Mouse (Mus musculus): ENCODE data around the gene Prss16. TPM values are rescaled to one million over a fixed set of nuclear protein-coding genes. Genes with fewer than 3 reads are reported as not detected.
A peak's percentile ranks its signal among the peaks of the same experiment; 100 is the strongest.

Prss16 gene
- 0.99 and 1.1 TPM in 2 replicates for polyA plus RNA-seq (2012; rRNA removed)

GRCm38 (mm10) chr13:22009642-22010041, at the start of gene Prss16:
Prss16 (minus strand) TSS chr13:22009742.
- TF ChIP-seq POLR2A (IDR thresholded peaks at IDR 0.05; ENCODE audit: low read depth, low read length) (no peak), CTCF (IDR thresholded peaks at IDR 0.05; ENCODE audit: extremely low read depth, insufficient read depth, insufficient read length, insufficient replicate concordance) (no peak)
- no peak for DNase-seq (ENCODE audit: low read depth in 1 of 2, low spot score in 2 of 2)
- no peak within 1 kb of the TSS for H3K4me3 ChIP-seq (ENCODE audit: extremely low read depth, insufficient read depth, insufficient read length)

DNA sequence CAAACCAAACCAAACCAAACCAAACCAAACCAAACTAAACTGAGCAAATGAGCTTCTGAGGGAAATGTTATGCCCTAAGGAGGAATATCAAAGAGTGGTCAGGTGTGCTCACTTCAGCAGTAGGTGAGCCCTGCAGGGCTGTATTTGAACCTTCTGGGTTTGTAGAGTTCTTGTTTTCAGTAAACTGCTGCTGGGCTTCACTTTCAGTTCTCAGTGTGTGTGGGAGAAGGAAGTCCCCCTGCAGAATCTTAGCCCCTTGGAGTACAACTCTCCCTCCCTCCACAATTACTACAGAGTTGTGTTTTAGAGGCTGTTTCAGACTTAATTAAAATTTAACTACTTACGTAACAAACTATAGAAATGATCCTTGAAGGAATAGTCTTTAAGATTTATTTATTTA, 44.2 kb upstream of the Prss16 start:
- TF ChIP-seq POLR2A (IDR thresholded peaks at IDR 0.05; ENCODE audit: low read depth, low read length): no peak
- no peak for TF ChIP-seq CTCF (IDR thresholded peaks at IDR 0.05; ENCODE audit: extremely low read depth, insufficient read depth, insufficient read length, insufficient replicate concordance)
- H3K4me1 ChIP-seq (ENCODE audit: control insufficient read depth, insufficient read depth, insufficient read length): no peaks in the 10 kb centered on the region; the same call in none of the 2 replicates
- 91% methylated on average over 1 of the region's 1 CpGs for WGBS
- H3K36me3 ChIP-seq (ENCODE audit: control insufficient read depth, insufficient read depth, low read length): no peaks in the 10 kb centered on the region
- no peaks in the 10 kb centered on the region for H3K27me3 ChIP-seq (ENCODE audit: control insufficient read depth, insufficient read depth, low read length)
- no peak for DNase-seq (ENCODE audit: low read depth in 1 of 2, low spot score in 2 of 2)
- no peak overlapping the region for H3K27ac ChIP-seq (ENCODE audit: insufficient read depth, low read length)
- H3K4me3 ChIP-seq (ENCODE audit: extremely low read depth, insufficient read depth, insufficient read length): no peak overlapping the region

More at GRCm38 (mm10) chr13:22009642-22010041, at the start of gene Prss16:
- Histone ChIP-seq H3K27me3 (ENCODE audit: control insufficient read depth, insufficient read depth, low read length) (peaks cover 13% of the 10 kb centered on the region), H3K4me1 (ENCODE audit: control insufficient read depth, insufficient read depth, insufficient read length) (peaks cover 5% of the 10 kb centered on the region), H3K36me3 (ENCODE audit: control insufficient read depth, insufficient read depth, low read length) (no peaks in the 10 kb centered on the region), H3K27ac (ENCODE audit: insufficient read depth, low read length) (no peak within 1 kb of the TSS)
- WGBS: 27% methylated on average over 6 of the region's 7 CpGs

- Histone ChIP-seq H3K27me3 (ENCODE audit: control insufficient read depth, insufficient read depth, low read length) (no peaks in the 10 kb centered on the region), H3K36me3 (ENCODE audit: control insufficient read depth, insufficient read depth, low read length) (no peaks in the 10 kb centered on the region), H3K27ac (ENCODE audit: insufficient read depth, low read length) (no peak overlapping the region), H3K4me3 (ENCODE audit: extremely low read depth, insufficient read depth, insufficient read length) (no peak overlapping the region), H3K4me1 (ENCODE audit: control insufficient read depth, insufficient read depth, insufficient read length) (no peaks in the 10 kb centered on the region; the same call in none of the 2 replicates)
- WGBS: 10% methylated on average over 5 of the region's 5 CpGs
- no peak for DNase-seq (ENCODE audit: low read depth in 1 of 2, low spot score in 2 of 2)
- no peak for TF ChIP-seq POLR2A (IDR thresholded peaks at IDR 0.05; ENCODE audit: low read depth, low read length)
- no peak for TF ChIP-seq CTCF (IDR thresholded peaks at IDR 0.05; ENCODE audit: extremely low read depth, insufficient read depth, insufficient read length, insufficient replicate concordance)
These were observed 41.9 kb upstream of the Prss16 start for GRCm38 (mm10) chr13:22051523-22051859.

DNA sequence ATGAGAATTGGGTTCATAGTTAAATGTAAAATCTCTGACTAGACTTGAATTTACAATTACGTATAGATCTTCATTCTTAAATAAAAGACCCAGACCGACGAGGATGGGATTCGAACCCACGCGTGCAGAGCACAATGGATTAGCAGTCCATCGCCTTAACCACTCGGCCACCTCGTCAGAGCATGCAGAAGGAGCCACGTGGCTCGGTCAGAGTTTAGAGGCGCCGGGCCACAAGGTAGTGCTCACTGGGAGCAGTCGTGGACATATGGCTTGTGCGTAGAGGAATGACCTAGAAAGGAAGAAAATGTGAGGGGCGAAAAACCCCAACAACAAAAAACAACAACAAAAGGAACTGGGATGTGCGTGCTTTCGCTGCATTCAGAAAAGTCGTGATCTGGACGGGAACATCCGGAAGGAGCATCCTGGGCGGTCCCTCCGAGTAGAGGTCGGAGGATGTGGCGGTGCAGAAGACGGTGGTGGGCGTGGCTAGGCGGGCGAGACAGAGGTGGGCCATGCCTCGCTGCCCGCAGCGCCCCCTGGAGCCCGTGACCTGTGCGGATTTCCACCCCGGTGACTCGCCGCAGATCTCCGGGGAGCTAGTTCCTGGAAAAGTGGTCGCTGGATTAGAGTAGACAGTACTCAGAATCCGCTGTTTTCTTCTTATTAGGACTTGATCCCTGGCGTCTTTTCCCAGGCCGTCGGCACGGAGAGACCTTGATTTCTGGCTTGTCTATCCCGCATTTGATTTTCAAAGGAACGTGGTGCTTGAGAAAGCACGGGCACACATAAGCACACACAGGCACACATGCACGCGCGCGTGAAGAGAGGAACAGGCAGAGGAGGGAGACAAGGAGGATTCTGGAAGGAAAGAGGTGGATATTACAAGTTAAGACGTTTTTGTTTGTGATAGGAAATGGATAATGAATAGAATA, 41.3 kb upstream of the Prss16 start:
- peak; percentile 83 to 93 for DNase-seq (ENCODE audit: low read depth in 1 of 2, low spot score in 2 of 2)
- Histone ChIP-seq H3K4me3 (ENCODE audit: extremely low read depth, insufficient read depth, insufficient read length) (peak overlapping the region; percentile 60), H3K36me3 (ENCODE audit: control insufficient read depth, insufficient read depth, low read length) (no peaks in the 10 kb centered on the region), H3K27ac (ENCODE audit: insufficient read depth, low read length) (peak overlapping the region; percentile 69), H3K4me1 (ENCODE audit: control insufficient read depth, insufficient read depth, insufficient read length) (no peaks in the 10 kb centered on the region; the same call in none of the 2 replicates), H3K27me3 (ENCODE audit: control insufficient read depth, insufficient read depth, low read length) (no peaks in the 10 kb centered on the region)
- under 1% methylated on average over 50 of the region's 52 CpGs for WGBS
- TF ChIP-seq POLR2A (IDR thresholded peaks at IDR 0.05; ENCODE audit: low read depth, low read length) (no peak), CTCF (IDR thresholded peaks at IDR 0.05; ENCODE audit: extremely low read depth, insufficient read depth, insufficient read length, insufficient replicate concordance) (peak; percentile 70; the same call in 1 of the 2 replicates)

DNA sequence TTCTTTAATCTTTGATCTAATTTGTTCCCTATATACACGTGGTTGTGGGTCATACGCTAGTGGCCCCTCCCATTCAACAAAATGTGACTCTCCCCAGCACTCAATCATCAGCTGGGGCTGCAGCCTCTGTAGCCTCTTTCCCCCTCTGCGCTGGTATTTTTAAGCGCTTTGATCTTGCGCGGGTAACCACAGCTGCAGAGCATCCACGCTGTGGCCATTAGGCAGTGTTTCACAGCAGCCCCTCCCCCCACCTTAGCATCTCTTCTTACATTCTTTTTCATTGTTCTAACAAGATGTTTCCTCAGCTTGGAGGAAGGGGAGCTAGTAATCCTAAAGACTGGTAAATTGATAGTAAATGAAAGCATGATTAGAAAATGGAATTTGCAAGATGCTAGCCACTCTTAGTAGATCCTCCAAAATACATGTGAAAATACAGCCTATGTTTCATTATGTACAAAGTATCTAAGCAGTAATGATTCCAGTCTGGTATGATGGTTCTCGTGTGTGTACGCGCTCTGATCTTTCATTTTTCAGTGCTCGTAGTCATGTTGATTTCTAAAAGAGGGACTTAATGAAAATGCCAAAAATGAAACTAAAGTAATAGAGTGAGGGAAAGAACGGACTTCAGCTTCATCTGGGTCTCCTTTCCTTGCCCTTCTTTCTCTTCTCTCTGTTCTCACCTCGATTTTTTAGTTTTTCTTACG, 40.3 kb upstream of the Prss16 start:
- TF ChIP-seq POLR2A (IDR thresholded peaks at IDR 0.05; ENCODE audit: low read depth, low read length) (no peak), CTCF (IDR thresholded peaks at IDR 0.05; ENCODE audit: extremely low read depth, insufficient read depth, insufficient read length, insufficient replicate concordance) (no peak)
- Histone ChIP-seq H3K4me1 (ENCODE audit: control insufficient read depth, insufficient read depth, insufficient read length) (no peaks in the 10 kb centered on the region; the same call in none of the 2 replicates), H3K4me3 (ENCODE audit: extremely low read depth, insufficient read depth, insufficient read length) (peak overlapping the region; percentile 60), H3K27ac (ENCODE audit: insufficient read depth, low read length) (no peak overlapping the region), H3K36me3 (ENCODE audit: control insufficient read depth, insufficient read depth, low read length) (no peaks in the 10 kb centered on the region), H3K27me3 (ENCODE audit: control insufficient read depth, insufficient read depth, low read length) (no peaks in the 10 kb centered on the region)
- DNase-seq (ENCODE audit: low read depth in 1 of 2, low spot score in 2 of 2): no peak
- under 1% methylated on average over 14 of the region's 14 CpGs for WGBS

DNA sequence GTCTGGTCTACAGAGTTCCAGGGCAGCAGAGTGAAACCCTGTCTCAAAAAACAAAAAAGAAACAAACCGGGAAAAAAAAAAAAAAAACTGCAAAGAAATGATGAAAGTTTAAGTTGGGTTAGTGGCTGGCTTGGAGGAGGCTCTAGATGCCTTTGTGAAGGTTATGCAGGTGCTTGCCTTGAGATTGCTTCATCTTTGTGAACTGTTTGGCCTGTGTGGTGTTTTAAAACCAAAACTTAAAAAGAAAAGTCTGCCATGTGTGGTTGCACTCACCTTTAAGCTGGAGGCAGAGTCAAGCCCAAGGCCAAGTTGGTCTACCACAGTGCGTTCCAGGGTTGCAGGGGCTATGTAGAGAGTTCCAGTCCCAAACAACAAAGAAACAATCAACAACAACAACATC, 39.5 kb upstream of the Prss16 start:
- Histone ChIP-seq H3K4me1 (ENCODE audit: control insufficient read depth, insufficient read depth, insufficient read length) (no peaks in the 10 kb centered on the region; the same call in none of the 2 replicates), H3K36me3 (ENCODE audit: control insufficient read depth, insufficient read depth, low read length) (no peaks in the 10 kb centered on the region), H3K4me3 (ENCODE audit: extremely low read depth, insufficient read depth, insufficient read length) (no peak overlapping the region), H3K27ac (ENCODE audit: insufficient read depth, low read length) (no peak overlapping the region), H3K27me3 (ENCODE audit: control insufficient read depth, insufficient read depth, low read length) (no peaks in the 10 kb centered on the region)
- 58% methylated on average over 2 of the region's 2 CpGs for WGBS
- TF ChIP-seq CTCF (IDR thresholded peaks at IDR 0.05; ENCODE audit: extremely low read depth, insufficient read depth, insufficient read length, insufficient replicate concordance) (no peak), POLR2A (IDR thresholded peaks at IDR 0.05; ENCODE audit: low read depth, low read length) (no peak)
- no peak for DNase-seq (ENCODE audit: low read depth in 1 of 2, low spot score in 2 of 2)
